Mouse (Mus musculus): ENCODE data around the gene Polr2e. TPM values are rescaled to one million over a fixed set of nuclear protein-coding genes. Genes with fewer than 3 reads are reported as not detected.

The Polr2e gene
- total RNA-seq, 2 experiments from 2014 or later, result 150 to 157 TPM

- ATAC-seq (replicated peaks; ENCODE audit: low FRiP score, low TSS enrichment, poor library complexity, severe bottlenecking), result no peak
Measured at GRCm38 (mm10) chr10:80020603-80021319, 18.8 kb downstream of the Polr2e start.

GRCm38 (mm10) chr10:80020191-80020590 is 19.4 kb downstream of the Polr2e start:
- ATAC-seq (replicated peaks; ENCODE audit: low FRiP score, low TSS enrichment, poor library complexity, severe bottlenecking), result no peak

- ATAC-seq (replicated peaks; ENCODE audit: low FRiP score, low TSS enrichment, poor library complexity, severe bottlenecking), result no peak
Measured at GRCm38 (mm10) chr10:80019471-80020131, 20.0 kb downstream of the Polr2e start.

GRCm38 (mm10) chr10:80018739-80019297 is 20.8 kb downstream of the Polr2e start:
- ATAC-seq (replicated peaks; ENCODE audit: low FRiP score, low TSS enrichment, poor library complexity, severe bottlenecking), result peak; percentile 34

- no peak for ATAC-seq (replicated peaks; ENCODE audit: low FRiP score, low TSS enrichment, poor library complexity, severe bottlenecking)
Measured at GRCm38 (mm10) chr10:80017771-80018170, 21.8 kb downstream of the Polr2e start.

- ATAC-seq (replicated peaks; ENCODE audit: low FRiP score, low TSS enrichment, poor library complexity, severe bottlenecking), result peak; percentile 21; the same call in 1 of the 2 replicates
Measured at GRCm38 (mm10) chr10:80017361-80017760, 22.2 kb downstream of the Polr2e start.

- ATAC-seq (replicated peaks; ENCODE audit: low FRiP score, low TSS enrichment, poor library complexity, severe bottlenecking), result peak; percentile 14
Measured at GRCm38 (mm10) chr10:80016931-80017330, 22.7 kb downstream of the Polr2e start.

- peak; percentile 79 for ATAC-seq (replicated peaks; ENCODE audit: low FRiP score, low TSS enrichment, poor library complexity, severe bottlenecking)
Measured at GRCm38 (mm10) chr10:80016511-80016910, 23.1 kb downstream of the Polr2e start, which contains the start of gene Arhgap45. Gene Arhgap45 (plus strand): TSS chr10:80016653.

GRCm38 (mm10) chr10:80015583-80015982 is 24.0 kb downstream of the Polr2e start:
- ATAC-seq (replicated peaks; ENCODE audit: low FRiP score, low TSS enrichment, poor library complexity, severe bottlenecking), result no peak

- no peak for ATAC-seq (replicated peaks; ENCODE audit: low FRiP score, low TSS enrichment, poor library complexity, severe bottlenecking)
Measured at GRCm38 (mm10) chr10:80014484-80015290, 24.9 kb downstream of the Polr2e start.

GRCm38 (mm10) chr10:80013609-80014008 is 26.0 kb downstream of the Polr2e start:
- no peak for ATAC-seq (replicated peaks; ENCODE audit: low FRiP score, low TSS enrichment, poor library complexity, severe bottlenecking)

- no peak for ATAC-seq (replicated peaks; ENCODE audit: low FRiP score, low TSS enrichment, poor library complexity, severe bottlenecking)
Measured at GRCm38 (mm10) chr10:80011740-80012139, 27.9 kb downstream of the Polr2e start.

- no peak; the same call in 1 of the 2 replicates for ATAC-seq (replicated peaks; ENCODE audit: low FRiP score, low TSS enrichment, poor library complexity, severe bottlenecking)
Measured at GRCm38 (mm10) chr10:80004233-80004705, 35.3 kb downstream of the Polr2e start.

- peak; percentile 64 for ATAC-seq (replicated peaks; ENCODE audit: low FRiP score, low TSS enrichment, poor library complexity, severe bottlenecking)
Measured at GRCm38 (mm10) chr10:80003374-80004232, 36.0 kb downstream of the Polr2e start.

- no peak for ATAC-seq (replicated peaks; ENCODE audit: low FRiP score, low TSS enrichment, poor library complexity, severe bottlenecking)
Measured at GRCm38 (mm10) chr10:80002829-80003228, 36.8 kb downstream of the Polr2e start.

GRCm38 (mm10) chr10:80001945-80002344 is 37.6 kb downstream of the Polr2e start:
- no peak for ATAC-seq (replicated peaks; ENCODE audit: low FRiP score, low TSS enrichment, poor library complexity, severe bottlenecking)

- ATAC-seq (replicated peaks; ENCODE audit: low FRiP score, low TSS enrichment, poor library complexity, severe bottlenecking), result peak; percentile 39
Measured at GRCm38 (mm10) chr10:79997819-79998218, 41.8 kb downstream of the Polr2e start.

- peak; percentile 49 for ATAC-seq (replicated peaks; ENCODE audit: low FRiP score, low TSS enrichment, poor library complexity, severe bottlenecking)
Measured at GRCm38 (mm10) chr10:79997034-79997760, 42.4 kb downstream of the Polr2e start.
